Mouse (Mus musculus): ENCODE measurements around the gene Naa38.
"Not testable (repeated sequence)": the region's sequence is repeated elsewhere in the genome, so short reads cannot be mapped to it uniquely, and the experiment has no call there.

DNA sequence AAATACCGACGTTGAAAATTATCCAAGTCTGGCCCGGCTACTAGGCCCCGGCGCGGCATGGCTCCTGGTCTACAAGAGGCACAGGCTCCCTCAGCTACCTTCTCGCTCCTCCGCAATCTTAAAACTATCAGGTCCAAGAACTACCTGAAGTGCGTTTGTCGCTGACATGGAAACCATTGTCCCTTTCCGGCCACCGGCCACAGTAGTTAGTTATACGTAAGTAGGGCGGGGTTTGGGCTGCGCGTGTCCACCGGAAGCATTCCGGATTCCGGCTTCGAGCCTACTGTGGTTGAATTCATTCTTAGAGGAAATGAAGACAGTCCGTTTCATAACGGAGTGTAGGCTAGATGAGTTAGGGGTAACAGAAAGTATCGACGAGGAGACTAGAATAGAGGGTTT, at the start of gene Naa38, which contains the start of gene Cyb5d1:
- not testable (repeated sequence) for TF ChIP-seq CTCF (IDR thresholded peaks at IDR 0.05; ENCODE audit: control insufficient read depth, insufficient read depth, insufficient replicate concordance, low read depth, low read length)
- peak; percentile 29; the same call in 1 of the 2 replicates for TF ChIP-seq POLR2A (IDR thresholded peaks at IDR 0.05; ENCODE audit: control insufficient read depth, low read depth, low read length)

Data from testis, adult 2 months (tissue).